Mouse (Mus musculus) gastrocnemius, postnatal 10 days (tissue): ENCODE measurements around the gene Wdr86. TPM values are rescaled to one million over a fixed set of nuclear protein-coding genes. Genes with fewer than 3 reads are reported as not detected.
"Not testable (repeated sequence)": the region's sequence is repeated elsewhere in the genome, so short reads cannot be mapped to it uniquely, and the experiment has no call there.

Experiments
- DNase-seq: peaks from one replicate; pipeline ENCODE4 v3.0.0; 2021; ENCODE audit warnings: mixed read lengths
- total RNA-seq, 2 experiments: library from RNA; stranded (reverse); gene quantifications; 2 replicates each; pipeline ENCODE4 v1.2.3; 2021

The Wdr86 gene
- total RNA-seq, 2 experiments from 2014 or later = 0.70 to 1.2 TPM

DNA sequence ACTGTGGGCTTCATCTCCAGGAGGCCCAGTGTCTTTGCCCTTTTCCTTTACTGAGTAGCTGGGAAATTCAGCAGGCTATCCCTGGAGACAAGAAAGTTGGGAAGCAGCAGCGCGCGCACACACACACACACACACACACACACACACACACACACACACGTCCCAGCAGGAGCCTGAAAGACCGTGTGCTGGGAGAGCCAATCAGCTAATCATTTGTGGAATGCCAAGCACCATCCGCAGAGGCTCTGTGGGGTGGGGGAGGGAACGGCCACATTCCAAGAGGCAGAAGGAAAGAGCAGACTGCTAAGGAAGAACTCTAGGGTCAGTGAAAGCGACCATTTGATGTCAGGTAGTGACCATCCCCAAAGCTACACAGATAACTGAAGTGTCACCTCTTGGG is 2.6 kb upstream of the Wdr86 start:
- no peak for DNase-seq

DNA sequence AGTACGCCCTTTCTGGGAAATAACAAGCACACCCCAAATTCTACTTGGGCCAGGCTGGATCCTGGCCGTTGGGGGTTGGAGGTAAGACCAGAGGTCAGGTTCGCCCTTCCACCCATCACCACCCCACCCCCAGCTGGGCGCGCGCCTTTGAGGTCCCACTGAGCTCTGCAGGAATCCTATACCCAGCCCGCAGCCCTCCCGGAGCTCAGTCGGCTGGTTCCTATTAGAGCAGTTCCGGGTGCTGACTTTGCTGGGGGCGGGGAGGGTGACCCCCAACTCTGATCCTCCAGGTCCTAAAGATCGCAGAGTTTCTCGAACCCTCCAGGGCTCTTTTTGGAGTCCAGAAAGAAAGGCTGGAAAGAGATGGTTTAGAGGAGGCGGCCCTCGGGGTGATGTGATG is 459 bp upstream of the Wdr86 start:
- DNase-seq = no peak

DNA sequence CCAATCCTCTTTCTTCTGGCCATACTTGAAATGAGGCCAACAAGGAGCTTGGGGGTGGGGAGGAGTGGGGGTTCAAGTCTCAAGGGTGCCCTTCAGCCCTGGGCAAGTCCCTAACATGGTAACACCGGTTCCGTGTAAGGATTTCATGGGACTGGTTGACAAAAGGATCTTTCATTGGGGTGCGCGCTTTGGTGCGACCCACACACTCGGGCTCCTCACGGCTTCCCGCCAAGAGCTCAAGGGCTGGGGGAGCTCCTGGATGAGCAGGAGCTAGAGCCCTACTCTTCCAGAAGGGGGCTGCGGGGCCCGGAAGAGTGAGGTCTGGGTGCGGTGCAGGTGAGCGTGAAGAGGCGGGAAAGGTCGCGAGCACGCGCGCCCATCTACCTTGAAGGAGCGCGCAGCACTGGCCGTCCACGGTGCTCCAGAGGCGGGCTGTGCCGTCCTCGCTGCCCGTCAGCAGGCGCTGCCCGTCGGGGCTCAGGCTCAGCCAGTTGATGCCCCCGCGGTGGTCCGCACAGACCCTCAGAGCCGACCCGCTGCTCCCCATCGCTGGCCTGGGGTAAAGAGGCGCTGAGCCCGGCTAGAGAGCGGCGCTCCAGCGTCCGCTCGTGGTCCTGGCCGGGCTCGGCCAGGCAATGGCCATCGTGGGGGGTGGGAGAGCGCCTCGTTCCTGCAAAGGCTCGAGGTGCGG is 585 bp downstream of the Wdr86 start:
- DNase-seq = no peak

DNA sequence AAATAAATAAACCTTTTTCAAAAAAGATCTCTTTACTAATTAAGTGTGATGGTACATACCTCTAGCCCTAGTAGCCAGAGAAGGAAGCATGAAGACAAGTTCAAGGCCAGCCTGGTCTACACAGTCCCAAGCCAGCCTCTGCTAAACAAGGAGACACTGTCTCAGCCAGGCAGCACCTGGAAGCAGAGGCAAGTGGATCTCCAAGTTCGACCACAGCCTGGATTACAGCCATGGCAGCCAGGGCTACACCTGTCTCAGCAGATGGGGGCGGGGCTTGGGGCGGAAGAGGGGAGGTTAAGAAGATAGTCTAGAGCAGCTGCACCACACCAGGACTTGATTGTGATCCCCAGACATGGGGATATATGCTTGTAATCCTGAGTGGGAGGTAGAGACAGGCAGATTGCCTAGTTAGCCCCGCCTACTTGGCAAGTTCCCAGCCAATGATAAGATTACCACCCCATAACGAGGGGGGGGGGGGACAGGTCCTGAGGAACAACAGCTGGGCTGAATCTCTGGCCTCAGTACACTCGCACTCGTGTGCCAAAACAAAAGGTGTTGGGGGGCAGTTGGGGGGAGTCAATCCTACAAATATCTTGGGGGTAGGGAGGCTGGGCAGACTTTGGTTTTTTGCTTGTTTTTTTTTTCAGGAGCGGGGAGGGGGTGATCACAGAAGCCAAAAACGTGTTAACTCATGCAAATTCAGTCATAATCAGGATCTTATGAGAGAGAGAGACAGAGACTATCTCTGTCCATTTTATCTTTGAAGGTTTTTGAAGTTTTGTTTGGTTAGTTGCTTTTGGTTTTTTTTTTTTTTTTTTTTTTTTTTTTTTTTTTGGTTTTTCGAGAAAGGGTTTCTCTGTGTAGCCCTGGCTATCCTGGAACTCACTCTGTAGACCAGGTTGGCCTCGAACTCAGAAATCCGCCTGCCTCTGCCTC is 3.4 kb downstream of the Wdr86 start:
- DNase-seq = no peak

DNA sequence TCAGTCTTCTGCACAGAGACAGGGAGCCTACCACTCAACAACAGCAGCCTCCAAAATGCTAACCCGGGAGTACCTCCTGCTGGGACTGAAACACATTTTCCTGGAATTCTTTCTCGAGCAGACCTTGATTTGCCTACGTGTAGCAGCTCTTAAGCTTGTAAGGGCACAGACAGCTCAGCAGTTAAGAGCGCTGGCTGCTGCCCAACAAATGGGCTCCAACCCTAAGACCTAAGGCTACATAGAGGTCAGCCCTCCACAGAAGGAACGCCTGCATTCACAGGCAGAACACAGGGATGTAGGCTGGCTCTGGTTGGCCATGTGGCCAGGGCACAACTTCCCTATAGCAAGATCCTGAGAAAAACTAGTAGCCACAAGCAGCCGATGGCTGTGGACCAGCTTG is 4.6 kb downstream of the Wdr86 start:
- DNase-seq = no peak

DNA sequence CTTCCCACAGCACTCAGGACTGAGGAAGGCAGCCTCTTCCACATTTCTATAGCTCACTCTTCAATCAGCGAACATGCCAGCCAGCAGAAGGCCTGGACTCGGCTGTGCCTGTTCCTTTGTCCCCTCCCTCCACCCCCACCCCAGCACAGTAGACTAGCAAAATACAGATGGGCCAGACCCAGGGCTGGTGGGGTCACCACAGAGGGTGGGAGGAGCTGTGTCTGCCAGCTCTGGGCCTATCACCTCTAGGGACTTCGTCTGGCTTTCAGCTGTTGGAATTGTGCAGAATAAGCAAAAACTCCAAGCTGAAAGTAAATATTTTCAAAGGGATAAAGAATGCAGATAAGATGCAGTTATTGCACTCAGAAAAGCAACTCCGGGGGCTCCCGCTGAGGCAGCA is 5.7 kb downstream of the Wdr86 start:
- DNase-seq = no peak

DNA sequence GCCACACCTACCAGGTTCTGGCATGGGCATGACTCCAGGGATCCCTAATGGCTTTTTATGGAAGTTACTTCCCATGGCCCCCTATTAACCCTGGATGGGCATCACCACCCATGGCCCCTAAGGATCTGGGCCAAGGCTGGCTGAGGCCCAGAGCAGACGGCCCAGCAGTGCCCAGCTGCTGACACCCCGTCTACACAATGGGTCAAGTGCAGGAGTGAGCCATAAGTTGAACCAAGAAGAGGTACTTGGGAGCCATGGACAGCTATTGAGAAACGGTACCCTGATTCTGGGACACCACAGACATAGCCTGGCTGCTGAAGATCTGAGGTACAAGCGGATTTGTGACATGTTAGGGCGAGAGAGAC is 6.3 kb downstream of the Wdr86 start:
- DNase-seq = no peak

DNA sequence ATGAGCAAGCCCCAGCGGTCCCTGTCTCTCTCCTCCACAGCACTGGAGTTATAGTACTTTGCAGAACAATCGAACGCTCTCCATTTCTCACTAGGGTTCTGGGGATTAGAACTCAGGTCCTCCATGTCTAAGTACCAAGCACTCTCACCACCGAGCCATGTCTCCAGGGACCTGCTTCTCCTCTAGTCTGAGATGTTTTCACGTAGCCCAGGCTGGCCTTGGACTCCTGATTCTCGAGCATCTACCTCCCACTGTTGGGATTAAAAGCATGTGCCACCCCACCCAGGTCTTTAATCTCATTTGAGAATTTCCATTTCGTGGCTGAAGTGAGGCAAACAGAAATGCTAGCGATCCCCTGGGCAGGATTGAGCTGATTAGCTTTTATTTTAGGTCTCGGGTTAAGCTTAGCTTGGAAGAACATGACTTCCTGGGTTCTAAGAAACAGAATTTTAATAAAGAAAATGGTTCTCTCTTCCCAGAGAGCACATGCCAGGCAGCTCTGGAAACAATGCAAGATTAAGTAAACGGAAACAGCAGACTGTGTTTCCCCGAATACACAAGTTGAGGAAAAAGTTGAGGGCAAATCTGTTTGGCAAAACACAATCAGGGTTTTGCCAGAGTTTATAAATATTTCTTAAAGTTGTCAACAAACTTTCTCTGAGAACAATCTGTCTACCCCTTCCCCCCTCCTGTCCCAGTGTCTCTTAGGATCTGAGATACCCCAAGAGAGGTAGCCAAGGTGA is 6.8 kb downstream of the Wdr86 start:
- no peak for DNase-seq

DNA sequence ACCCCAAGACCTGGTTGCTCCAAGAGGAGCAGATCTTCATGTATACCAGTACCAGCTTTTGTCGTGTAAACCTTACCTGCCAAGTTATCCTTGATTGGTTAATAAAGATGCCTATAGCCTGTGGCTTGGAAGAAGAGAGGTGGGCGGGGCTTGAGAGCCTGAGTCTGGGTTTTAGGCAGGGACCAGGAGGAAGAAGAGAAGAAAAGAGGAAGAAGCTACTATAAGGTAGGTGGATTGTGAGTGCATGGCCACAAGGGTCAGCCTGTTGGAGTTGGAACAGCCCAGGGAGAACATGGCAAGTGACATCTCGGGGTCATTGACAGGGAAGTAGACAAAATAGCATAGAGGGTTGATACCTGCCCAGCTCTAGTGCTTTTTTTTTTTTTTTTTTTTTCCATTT is 10.7 kb downstream of the Wdr86 start:
- DNase-seq = no peak

DNA sequence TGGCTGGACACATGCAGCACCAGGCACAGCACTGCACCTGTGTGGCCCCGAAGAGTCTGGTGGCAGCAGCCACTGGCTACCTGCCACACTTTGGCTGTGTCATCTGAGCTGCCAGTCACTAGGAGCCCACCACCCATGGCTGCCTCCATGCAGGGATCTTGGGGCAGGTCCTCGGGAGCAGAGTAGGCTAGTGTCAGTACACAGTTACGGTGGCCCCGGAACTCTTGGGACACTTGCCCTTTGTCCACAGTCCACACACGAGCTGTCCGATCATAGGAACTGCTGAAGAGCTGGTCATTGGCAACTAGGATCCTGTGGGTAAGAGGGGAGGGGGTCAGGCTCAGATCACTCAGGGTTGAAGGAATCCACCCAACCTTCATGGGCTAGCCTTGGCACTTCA is 12.5 kb downstream of the Wdr86 start:
- no peak for DNase-seq

DNA sequence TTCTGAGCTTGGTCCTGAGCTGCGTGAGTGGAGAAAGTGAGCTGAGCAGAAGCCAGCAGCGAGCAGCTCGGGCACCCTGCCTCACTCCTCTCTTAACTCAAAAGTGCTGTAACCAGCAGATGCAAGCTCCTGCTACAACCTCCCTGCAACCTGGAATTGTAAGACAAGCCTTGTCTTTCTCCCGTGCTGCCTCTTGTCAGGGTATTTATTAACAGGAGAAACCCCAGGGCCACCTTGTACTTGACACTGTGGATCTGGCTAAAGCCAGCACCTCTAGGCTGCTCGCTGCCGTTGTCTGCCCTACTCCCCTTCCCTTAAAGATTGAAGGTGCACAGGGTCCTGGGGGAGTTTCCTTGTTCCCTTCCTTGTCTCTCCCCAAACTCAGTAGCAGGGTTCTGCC is 16.5 kb downstream of the Wdr86 start:
- no peak for DNase-seq

DNA sequence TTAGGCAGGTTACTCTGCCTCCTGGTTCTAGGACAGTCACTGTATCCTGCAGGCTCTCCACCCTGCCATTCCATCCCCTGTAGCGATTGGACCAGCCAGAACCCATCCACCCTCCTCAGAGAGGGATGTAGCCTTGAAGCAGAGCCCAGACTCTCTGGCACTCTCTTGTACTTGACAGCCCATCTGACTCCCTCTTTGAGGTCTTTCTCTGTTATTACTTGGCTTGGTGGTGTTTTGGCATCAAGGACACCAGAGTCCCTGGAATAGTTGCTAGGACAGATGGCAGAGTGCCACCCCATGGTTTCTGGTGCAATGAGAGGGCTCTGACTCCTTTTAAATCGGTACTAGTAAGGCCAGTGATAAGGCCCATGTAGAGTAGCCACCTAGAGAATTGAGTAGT is 17.3 kb downstream of the Wdr86 start:
- DNase-seq = no peak

DNA sequence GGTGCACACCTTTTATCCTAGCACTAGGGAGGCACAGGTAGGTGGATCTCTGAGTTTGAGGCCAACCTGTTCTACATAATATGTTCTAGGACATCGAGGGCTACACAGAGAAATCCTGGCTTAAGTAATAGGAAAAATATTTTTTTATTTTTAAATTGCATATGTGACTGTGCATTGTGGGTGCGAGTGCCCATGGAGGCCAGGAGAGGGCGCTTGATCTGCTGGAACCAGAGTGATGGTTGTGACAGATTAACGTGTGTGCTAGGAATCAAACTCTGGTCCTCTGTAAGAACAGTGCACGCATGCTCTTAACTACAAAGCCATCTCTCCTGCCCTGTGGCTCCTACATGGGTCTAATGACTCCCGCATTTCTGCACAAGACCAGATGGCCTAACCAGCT is 18.9 kb downstream of the Wdr86 start:
- DNase-seq = no peak

DNA sequence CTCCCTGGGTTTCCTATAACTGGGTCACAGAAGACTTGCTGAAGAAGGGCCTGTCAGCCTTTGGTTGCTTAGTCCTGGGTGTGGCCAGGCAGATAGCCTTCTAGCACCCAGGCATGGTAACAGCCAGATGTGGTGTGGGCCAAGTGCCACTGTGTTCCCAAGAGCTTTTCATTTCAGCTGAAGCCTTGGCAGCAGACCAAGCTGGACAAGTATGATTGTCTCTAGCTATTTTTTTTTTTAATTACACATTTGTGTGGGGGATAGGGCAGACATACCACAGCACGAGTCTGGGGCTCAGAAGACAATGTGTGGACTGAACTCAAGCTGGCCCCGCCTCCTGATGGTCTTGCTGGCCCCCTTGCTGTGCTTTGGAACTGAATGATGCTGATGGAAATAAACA is 20.6 kb downstream of the Wdr86 start:
- no peak for DNase-seq

DNA sequence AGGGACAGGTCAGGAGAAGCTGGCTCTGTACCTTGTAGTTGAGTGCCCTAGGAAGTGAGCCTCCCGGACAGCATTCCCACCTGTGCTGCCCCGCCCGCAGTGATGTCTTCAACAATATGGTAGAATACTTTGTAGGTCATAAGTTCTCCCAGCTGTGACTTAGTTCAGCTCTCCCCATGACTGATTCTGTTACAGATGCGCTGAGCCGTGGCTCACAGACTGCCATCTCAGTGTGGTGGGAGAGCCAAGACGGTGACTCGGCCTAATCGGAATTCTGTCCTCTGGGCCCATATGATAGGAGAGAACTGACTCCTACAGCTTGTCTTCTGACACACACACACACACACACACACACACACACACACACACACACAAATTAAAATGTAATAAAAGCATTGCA is 25.9 kb downstream of the Wdr86 start:
- no peak for DNase-seq

DNA sequence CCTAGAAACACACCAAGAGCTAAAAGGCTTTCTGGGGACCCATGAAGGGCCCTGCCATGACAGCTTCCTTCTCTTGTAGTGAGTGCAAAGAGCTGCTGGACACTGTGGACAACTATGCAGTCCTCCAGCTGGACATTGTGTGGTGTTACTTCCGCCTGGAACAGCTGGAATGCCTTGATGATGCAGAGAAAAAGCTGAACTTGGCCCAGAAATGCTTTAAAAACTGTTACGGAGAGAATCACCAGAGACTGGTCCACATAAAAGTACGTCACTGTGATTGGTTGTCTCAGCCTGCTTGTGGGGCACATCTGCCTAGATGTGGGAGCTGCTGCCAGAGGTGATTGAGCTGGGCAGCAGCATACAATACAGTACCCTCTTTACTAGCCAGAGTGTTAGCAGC is 29.3 kb downstream of the Wdr86 start:
- DNase-seq = no peak

DNA sequence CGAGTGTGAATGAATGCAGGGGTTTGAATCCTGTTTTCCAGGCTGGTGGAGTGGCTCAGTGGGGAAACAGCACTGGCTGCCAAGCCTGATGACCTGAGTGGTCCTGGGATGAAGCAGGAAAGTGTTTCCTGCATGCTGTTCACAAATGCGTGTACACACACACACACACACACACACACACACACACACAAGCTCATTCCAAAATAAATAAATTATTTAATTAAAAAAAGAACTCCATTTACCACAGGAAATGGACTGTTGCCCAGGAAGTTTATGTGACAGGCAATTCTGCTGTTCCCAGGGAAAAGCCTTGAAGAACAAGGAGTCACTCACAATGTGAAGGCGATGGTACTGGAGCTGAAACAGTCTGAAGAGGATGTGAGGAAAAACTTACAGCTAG is 33.8 kb downstream of the Wdr86 start:
- DNase-seq = no peak

DNA sequence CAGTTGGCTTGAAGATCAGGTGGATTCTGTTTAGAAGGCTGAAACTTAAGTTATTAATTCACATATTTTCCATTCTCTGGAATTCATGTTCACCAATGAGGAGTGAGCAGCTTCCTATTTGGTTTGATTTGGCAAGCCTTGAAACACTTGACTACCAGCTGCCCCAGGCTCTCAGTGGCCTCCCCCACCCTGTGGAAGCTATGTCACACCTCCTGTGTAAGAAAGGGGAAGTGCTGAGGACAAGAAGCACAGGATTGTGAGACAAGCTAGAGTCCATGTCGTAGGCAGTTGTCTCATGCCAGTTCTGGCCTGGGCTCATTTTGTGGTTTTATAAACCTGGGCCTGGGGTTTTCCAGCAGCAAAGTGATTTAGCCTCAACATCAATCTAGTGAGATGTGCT is 42.8 kb downstream of the Wdr86 start:
- no peak for DNase-seq

DNA sequence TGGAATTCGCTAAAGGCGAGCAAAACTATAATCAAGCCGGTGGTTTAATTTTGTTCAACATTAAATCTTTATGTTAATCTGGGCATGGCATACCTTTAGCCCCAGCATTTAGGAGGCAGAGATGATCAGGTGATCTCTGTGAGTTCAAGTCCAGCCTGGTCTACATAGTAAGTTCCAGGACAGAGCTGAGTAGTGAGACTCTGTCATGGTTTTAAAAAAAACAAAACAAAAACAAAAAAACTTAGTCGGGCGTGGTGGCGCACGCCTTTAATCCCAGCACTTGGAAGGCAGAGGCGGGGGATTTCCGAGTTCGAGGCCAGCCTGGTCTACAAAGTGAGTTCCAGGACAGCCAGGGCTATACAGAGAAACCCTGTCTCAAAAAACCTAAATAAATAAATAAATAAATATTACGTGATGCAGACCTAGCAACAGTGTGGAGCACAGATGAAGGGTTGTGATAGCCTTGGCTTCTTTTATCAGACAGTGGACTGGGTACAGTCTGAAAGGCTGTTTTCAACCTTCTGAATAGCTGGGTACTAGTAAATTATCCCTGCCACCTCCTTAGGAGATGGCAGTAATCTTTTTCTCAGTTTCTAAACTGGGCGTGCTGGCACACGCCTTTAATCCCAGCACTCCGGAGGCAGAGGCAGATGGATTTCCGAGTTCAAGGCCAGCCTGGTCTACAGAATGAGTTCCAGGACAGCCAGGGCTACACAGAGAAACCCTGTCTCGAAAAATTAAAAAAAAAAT is 43.7 kb downstream of the Wdr86 start:
- not testable (repeated sequence) for DNase-seq

DNA sequence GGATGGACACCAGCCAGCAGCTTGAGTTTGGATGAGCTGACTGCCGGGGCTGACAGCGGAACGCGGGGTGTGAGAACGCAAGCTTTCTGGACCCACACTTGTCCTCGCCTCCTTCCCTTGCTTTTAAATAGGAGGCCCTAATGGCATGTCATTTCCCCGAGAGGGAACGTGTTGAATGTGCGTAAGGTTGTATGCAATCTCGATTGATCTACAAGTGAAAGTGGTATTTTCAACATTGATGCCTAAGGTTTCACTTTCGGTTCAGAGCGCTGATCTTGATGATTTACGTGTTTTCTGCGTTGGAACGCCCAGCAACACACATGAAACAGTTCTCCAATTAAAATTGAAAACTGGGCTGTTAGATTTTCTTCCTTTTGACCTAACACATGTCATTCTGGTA is 44.4 kb downstream of the Wdr86 start:
- no peak for DNase-seq

DNA sequence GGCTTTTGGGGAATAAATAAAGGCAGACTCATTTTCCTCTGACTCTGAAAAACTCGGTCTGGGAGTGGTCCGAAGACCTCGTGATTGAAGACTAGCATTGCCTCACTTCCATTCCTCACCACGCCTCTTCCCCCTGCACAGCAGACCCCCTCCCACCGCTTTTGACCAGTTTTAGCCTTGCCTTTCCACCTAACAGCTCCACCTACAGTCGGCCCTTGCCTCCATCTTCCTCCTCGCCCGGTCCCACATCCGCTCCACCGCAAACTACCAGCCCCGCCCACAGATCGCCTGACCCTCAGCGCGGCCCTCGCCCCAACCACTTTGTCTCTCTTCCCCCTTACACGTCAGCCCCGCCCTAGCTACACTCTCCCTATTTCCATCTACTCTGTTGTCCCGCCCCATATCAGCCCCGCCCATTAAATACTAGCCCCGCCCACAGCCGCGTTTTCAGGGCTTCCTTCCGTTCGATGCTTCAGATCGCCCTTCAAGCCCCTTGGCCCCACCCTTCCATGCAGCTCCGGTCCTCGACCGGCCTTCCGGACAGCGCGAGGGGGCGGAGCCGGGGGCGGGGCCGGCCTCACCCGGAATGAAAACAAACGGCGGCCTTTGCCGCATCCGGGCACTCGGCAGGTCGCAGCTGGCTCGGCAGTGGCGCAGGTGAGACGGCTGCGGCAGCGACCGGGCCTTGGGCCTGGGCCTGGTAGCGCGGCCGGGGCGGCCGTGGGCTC is 45.0 kb downstream of the Wdr86 start, which contains the start of gene Nub1:
Nub1 (plus strand) TSS at position 167 of the 728 bp plus-strand sequence.
- peak; percentile 98 for DNase-seq
